Mouse (Mus musculus): ENCODE measurements around the gene Hnf4a.

Gene Hnf4a

GRCm38 (mm10) chr2:163554425-163554982, 47.9 kb downstream of the Hnf4a start:
- DNase-seq: no peak

GRCm38 (mm10) chr2:163554996-163555395, 48.4 kb downstream of the Hnf4a start:
- DNase-seq: no peak

GRCm38 (mm10) chr2:163555417-163555816, 48.8 kb downstream of the Hnf4a start:
- DNase-seq: no peak

- DNase-seq: no peak
Measured at GRCm38 (mm10) chr2:163558548-163558947, 51.9 kb downstream of the Hnf4a start.

GRCm38 (mm10) chr2:163559236-163559635, 52.6 kb downstream of the Hnf4a start:
- no peak for DNase-seq

- no peak for DNase-seq
Measured at GRCm38 (mm10) chr2:163560247-163560646, 53.6 kb downstream of the Hnf4a start.

GRCm38 (mm10) chr2:163561258-163561948, 54.8 kb downstream of the Hnf4a start:
- no peak for DNase-seq

- peak; percentile 65 for DNase-seq
Measured at GRCm38 (mm10) chr2:163564646-163565045, 58.0 kb downstream of the Hnf4a start.

- DNase-seq: no peak
Measured at GRCm38 (mm10) chr2:163574321-163574720, 67.7 kb downstream of the Hnf4a start.

GRCm38 (mm10) chr2:163575248-163575647, 68.6 kb downstream of the Hnf4a start:
- no peak for DNase-seq

- no peak for DNase-seq
Measured at GRCm38 (mm10) chr2:163577986-163578385, 71.4 kb downstream of the Hnf4a start.

GRCm38 (mm10) chr2:163580069-163580945, 73.7 kb downstream of the Hnf4a start:
- DNase-seq: no peak

- no peak for DNase-seq
Measured at GRCm38 (mm10) chr2:163583226-163584087, 76.8 kb downstream of the Hnf4a start.

GRCm38 (mm10) chr2:163584088-163584426, 77.4 kb downstream of the Hnf4a start:
- no peak for DNase-seq

- DNase-seq: peak; percentile 54
Measured at GRCm38 (mm10) chr2:163586384-163587261, 80.0 kb downstream of the Hnf4a start.

- no peak for DNase-seq
Measured at GRCm38 (mm10) chr2:163587506-163587905, 80.9 kb downstream of the Hnf4a start.

GRCm38 (mm10) chr2:163590211-163590610, 83.6 kb downstream of the Hnf4a start:
- DNase-seq: no peak

- DNase-seq: peak; percentile 8
Measured at GRCm38 (mm10) chr2:163590996-163591395, 84.4 kb downstream of the Hnf4a start.

- peak; percentile 32 for DNase-seq
Measured at GRCm38 (mm10) chr2:163592084-163592483, 85.5 kb downstream of the Hnf4a start.

GRCm38 (mm10) chr2:163593636-163594282, 87.2 kb downstream of the Hnf4a start:
- no peak for DNase-seq

GRCm38 (mm10) chr2:163595119-163595518, 88.5 kb downstream of the Hnf4a start:
- peak; percentile 8 for DNase-seq
